Mouse (Mus musculus): ENCODE measurements around the gene Brsk1. TPM values are rescaled to one million over a fixed set of nuclear protein-coding genes. Genes with fewer than 3 reads are reported as not detected.

Brsk1 gene
- total RNA-seq, 2 experiments from 2014 or later: 1.6 to 1.8 TPM

Other genes with a start within 250 kb of the Brsk1 start
- 10 to 100 TPM; 31.0 to 32.1 TPM for gene Rdh13, start 245.0 kb upstream of the Brsk1 start, total RNA-seq (2021)
- gene Eps8l1, start 229.9 kb upstream of the Brsk1 start, total RNA-seq (2021): 1 to 10 TPM; 3.1 to 4.9 TPM
- 10 to 100 TPM; 76.0 to 82.1 TPM for gene Ppp1r12c, start 188.9 kb upstream of the Brsk1 start, total RNA-seq (2021)
- 10 to 100 TPM; 25.4 to 33.6 TPM for gene Tnnt1, start 174.2 kb upstream of the Brsk1 start, total RNA-seq (2021)
- gene Tnni3, start 166.4 kb upstream of the Brsk1 start, total RNA-seq (2021): 1,000 to 10,000 TPM; 7,272 to 7,308 TPM
- gene Dnaaf3, start 158.2 kb upstream of the Brsk1 start, total RNA-seq (2021): 1 to 10 TPM; 1.8 to 1.9 TPM
- 1 to 10 TPM; 1.4 to 1.9 TPM for gene Syt5, start 143.1 kb upstream of the Brsk1 start, total RNA-seq (2021)
- gene Ptprh, start 86.6 kb upstream of the Brsk1 start, total RNA-seq (2021): not detected
- 1 to 10 TPM; 6.8 to 7.4 TPM for gene Tmem86b, start 59.2 kb upstream of the Brsk1 start, total RNA-seq (2021)
- 10 to 100 TPM; 73.7 to 78.8 TPM for gene Ppp6r1, start 31.6 kb upstream of the Brsk1 start, total RNA-seq (2021)
- gene Hspbp1, start 5.5 kb upstream of the Brsk1 start, total RNA-seq (2021): 10 to 100 TPM; 29.2 to 33.7 TPM
- gene Tmem150b, start 34.6 kb downstream of the Brsk1 start, total RNA-seq (2021): not detected
- 10 to 100 TPM; 30.5 to 31.9 TPM for gene Kmt5c, start 49.5 kb downstream of the Brsk1 start, total RNA-seq (2021)
- gene Cox6b2, start 62.5 kb downstream of the Brsk1 start, total RNA-seq (2021): 1 to 10 TPM; 5.2 to 7.0 TPM
- not detected for gene Fam71e2, start 80.7 kb downstream of the Brsk1 start, total RNA-seq (2021)
- under 1 TPM in 1 of 2 experiments, not detected in 1; 0.12 TPM for gene Il11, start 92.3 kb downstream of the Brsk1 start, total RNA-seq (2021)
- gene Tmem190, start 92.3 kb downstream of the Brsk1 start, total RNA-seq (2021): not detected
- gene Tmem238, start 99.1 kb downstream of the Brsk1 start, total RNA-seq (2021): 1 to 10 TPM; 4.2 to 4.3 TPM
- 100 to 1,000 TPM; 469 to 532 TPM for gene Rpl28, start 102.3 kb downstream of the Brsk1 start, total RNA-seq (2021)
- gene Ube2s, start 122.0 kb downstream of the Brsk1 start, total RNA-seq (2021): 100 to 1,000 TPM in 1 of 2 experiments, 10 to 100 TPM in 1; 97.9 to 112 TPM
- gene Shisa7, start 154.1 kb downstream of the Brsk1 start, total RNA-seq (2021): under 1 TPM in 1 of 2 experiments, not detected in 1; 0.05 TPM
- 1 to 10 TPM; 3.1 to 4.2 TPM for gene Isoc2b, start 179.7 kb downstream of the Brsk1 start, total RNA-seq (2021)
- 10 to 100 TPM; 22.9 to 27.0 TPM for gene Isoc2a, start 186.5 kb downstream of the Brsk1 start, total RNA-seq (2021)
- not detected for gene Gm36210, start 215.9 kb downstream of the Brsk1 start, total RNA-seq (2021)
- gene Zfp628, start 224.6 kb downstream of the Brsk1 start, total RNA-seq (2021): 1 to 10 TPM; 9.4 to 9.6 TPM
- 1 to 10 TPM; 5.9 to 6.1 TPM for gene Nat14, start 231.4 kb downstream of the Brsk1 start, total RNA-seq (2021)
- 1 to 10 TPM; 7.8 TPM for gene Ssc5d, start 235.2 kb downstream of the Brsk1 start, total RNA-seq (2021)

Measured in heart, postnatal 14 days (tissue).